Comparison of ENCODE assay signal across 9 mouse cellular contexts in the genomic region with DNA sequence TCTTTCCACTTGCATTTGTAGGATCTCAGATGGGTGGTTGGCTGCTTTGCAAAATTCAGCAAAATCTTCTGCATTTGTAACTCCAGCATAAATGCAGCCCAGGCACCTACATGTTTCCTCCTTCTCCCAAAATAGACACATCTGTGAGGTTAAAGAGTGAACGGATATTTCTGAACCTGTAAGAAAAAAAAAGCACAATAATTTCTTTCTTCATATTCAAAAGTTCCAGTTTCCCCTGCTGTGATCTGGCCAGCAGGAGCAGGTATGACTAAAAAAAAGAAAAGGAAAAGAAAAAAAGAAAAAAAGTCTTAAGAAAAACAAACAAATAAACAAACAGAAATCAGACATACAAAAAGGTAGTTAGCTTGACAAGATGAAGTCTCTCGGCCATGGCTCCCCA. TPM values are rescaled to one million over a fixed set of nuclear protein-coding genes. Genes with fewer than 3 reads are reported as not detected.
A peak's percentile ranks its signal among the peaks of the same experiment; 100 is the strongest.
DNase-seq lines count a peak whose midpoint lies in the region; ATAC-seq lines count a peak whose summit lies in the region.
"Had no signal": no experiment of that assay in that cellular context is flagged by ENCODE, and none has a peak within 500 bp of the region (broad histone marks: within the 10 kb centered on the region; RNA-seq: fewer than 3 reads in every experiment).

No protein-coding gene starts in this region.

- no peaks in the 10 kb centered on the region for H3K9me3 ChIP-seq in kidney, embryonic 16.5 days (ENCODE audit: low read length)
- H3K9me3 ChIP-seq in forebrain, embryonic 10.5 days: no peaks in the 10 kb centered on the region
- no peaks in the 10 kb centered on the region for H3K9me3 ChIP-seq in limb, embryonic 11.5 days (ENCODE audit: control insufficient read depth, low read length)
- H3K9me3 ChIP-seq in neural tube, embryonic 15.5 days (replicated peaks): no peaks in the 10 kb centered on the region

- peak overlapping the region; percentile 56 for H3K9ac ChIP-seq in kidney, embryonic 16.5 days (replicated peaks; ENCODE audit: low read length)
- H3K9ac ChIP-seq in limb, embryonic 11.5 days (ENCODE audit: low read length): peak overlapping the region; percentile 75
- H3K9ac ChIP-seq in neural tube, embryonic 15.5 days (replicated peaks): no peak overlapping the region

- no peak for ATAC-seq in kidney, embryonic 16.5 days (ENCODE audit: low FRiP score, low TSS enrichment)
- ATAC-seq in limb, embryonic 11.5 days (ENCODE audit: insufficient number of reproducible peaks, low FRiP score, low TSS enrichment, low read depth): no peak
- no peak for ATAC-seq in neural tube, embryonic 15.5 days (ENCODE audit: low FRiP score)
- ATAC-seq in erythroid progenitor cell, adult 5-6 weeks (replicated peaks; ENCODE audit: low FRiP score, poor library complexity, severe bottlenecking): no peak

- no peaks in the 10 kb centered on the region for H3K27me3 ChIP-seq in kidney, embryonic 16.5 days (ENCODE audit: insufficient read depth, low read length)
- no peaks in the 10 kb centered on the region for H3K27me3 ChIP-seq in forebrain, embryonic 10.5 days (ENCODE audit: poor library complexity, severe bottlenecking)
- H3K27me3 ChIP-seq in limb, embryonic 11.5 days (ENCODE audit: control insufficient read depth, insufficient read depth, low read length): no peaks in the 10 kb centered on the region
- H3K27me3 ChIP-seq in neural tube, embryonic 15.5 days (replicated peaks): no peaks in the 10 kb centered on the region

- peak overlapping the region; percentile 100 for H3K27ac ChIP-seq in kidney, embryonic 16.5 days (ENCODE audit: low read length)
- peak overlapping the region; percentile 99 for H3K27ac ChIP-seq in forebrain, embryonic 10.5 days
- peak overlapping the region; percentile 99 for H3K27ac ChIP-seq in limb, embryonic 11.5 days (replicated peaks; ENCODE audit: low read depth, low read length)
- H3K27ac ChIP-seq in neural tube, embryonic 15.5 days (replicated peaks): peak overlapping the region; percentile 99; the same call in 1 of the 2 replicates

- H3K4me3 ChIP-seq in kidney, embryonic 16.5 days (ENCODE audit: low read length): peak overlapping the region; percentile 94
- peak overlapping the region; percentile 93 for H3K4me3 ChIP-seq in forebrain, embryonic 10.5 days
- H3K4me3 ChIP-seq in limb, embryonic 11.5 days (ENCODE audit: low read depth, low read length): no peak overlapping the region
- H3K4me3 ChIP-seq in neural tube, embryonic 15.5 days (replicated peaks): no peak overlapping the region

- H3K4me1 ChIP-seq in kidney, embryonic 16.5 days (ENCODE audit: insufficient read depth, low read length): peaks cover 47% of the 10 kb centered on the region
- peaks cover 62% of the 10 kb centered on the region for H3K4me1 ChIP-seq in forebrain, embryonic 10.5 days
- H3K4me1 ChIP-seq in limb, embryonic 11.5 days (ENCODE audit: control insufficient read depth, insufficient read depth, low read length): peaks cover 16% of the 10 kb centered on the region
- H3K4me1 ChIP-seq in neural tube, embryonic 15.5 days: peaks cover 42% of the 10 kb centered on the region

- no peak for DNase-seq in kidney, adult 8-10 months
- DNase-seq in forebrain, embryonic 10.5 days (ENCODE audit: extremely low spot score, low spot score): no peak
- no peak for DNase-seq in limb, embryonic 11.5 days (ENCODE audit: low spot score)
- no peak for DNase-seq in cerebellum, postnatal 10 days
- DNase-seq in spleen, postnatal 14 days (ENCODE audit: low spot score in 2 of 2): no peak
- DNase-seq: thymus, postnatal 14 days had no signal

- 29% methylated on average over 2 of the region's 2 CpGs for WGBS in kidney, embryonic 16.5 days
- WGBS in forebrain, embryonic 10.5 days: 6% methylated on average over 2 of the region's 2 CpGs
- WGBS in limb, embryonic 11.5 days: 7% methylated on average over 2 of the region's 2 CpGs
- 17% methylated on average over 2 of the region's 2 CpGs for WGBS in neural tube, embryonic 15.5 days

- no peaks in the 10 kb centered on the region for H3K36me3 ChIP-seq in kidney, embryonic 16.5 days (ENCODE audit: insufficient read depth, low read length)
- peaks cover 12% of the 10 kb centered on the region for H3K36me3 ChIP-seq in forebrain, embryonic 10.5 days (replicated peaks)
- no peaks in the 10 kb centered on the region for H3K36me3 ChIP-seq in limb, embryonic 11.5 days (ENCODE audit: control insufficient read depth, insufficient read depth, low read length)
- no peaks in the 10 kb centered on the region for H3K36me3 ChIP-seq in neural tube, embryonic 15.5 days

- peak overlapping the region; percentile 73 for H3K4me2 ChIP-seq in kidney, embryonic 16.5 days (replicated peaks; ENCODE audit: low read depth, low read length)
- peak overlapping the region; percentile 91 for H3K4me2 ChIP-seq in limb, embryonic 11.5 days (ENCODE audit: low read depth, severe bottlenecking)
- H3K4me2 ChIP-seq in neural tube, embryonic 15.5 days: peak overlapping the region; percentile 71

RNA-seq across cellular contexts. Expression of gene Skida1, which starts 1.2 kb away (rescaled TPM):
- 8.8 and 9.2 TPM in 2 replicates for polyA plus RNA-seq in kidney, embryonic 16.5 days (2015; fragmentation: Nextera tagmentation; extraction: Ambion mirVana)
- polyA plus RNA-seq in forebrain, embryonic 10.5 days (2016; fragmentation: Nextera tagmentation; extraction: Ambion mirVana): 16.0 and 17.2 TPM in 2 replicates
- 11.7 and 13.8 TPM in 2 replicates for polyA plus RNA-seq in limb, embryonic 11.5 days (2014; fragmentation: Nextera tagmentation; extraction: Ambion mirVana)
- 3.8 and 5.2 TPM in 2 replicates for polyA plus RNA-seq in neural tube, embryonic 15.5 days (2015; fragmentation: Nextera tagmentation; extraction: Ambion mirVana)
- total RNA-seq in erythroid progenitor cell, adult 5-6 weeks (2015; ENCODE audit: low replicate concordance): not detected in 2 replicates
- total RNA-seq in erythroid progenitor cell, adult 5-6 weeks (2017; ENCODE audit: low replicate concordance): not detected in 2 replicates

RNA-seq across cellular contexts. Expression of gene Mllt10, which starts 5.0 kb away (rescaled TPM):
- 63.4 and 73.6 TPM in 2 replicates for polyA plus RNA-seq in kidney, embryonic 16.5 days (2015; fragmentation: Nextera tagmentation; extraction: Ambion mirVana)
- polyA plus RNA-seq in forebrain, embryonic 10.5 days (2016; fragmentation: Nextera tagmentation; extraction: Ambion mirVana): 65.0 and 68.0 TPM in 2 replicates
- 45.3 and 46.3 TPM in 2 replicates for polyA plus RNA-seq in limb, embryonic 11.5 days (2014; fragmentation: Nextera tagmentation; extraction: Ambion mirVana)
- polyA plus RNA-seq in neural tube, embryonic 15.5 days (2015; fragmentation: Nextera tagmentation; extraction: Ambion mirVana): 46.2 and 57.7 TPM in 2 replicates
- 122 and 125 TPM in 2 replicates for total RNA-seq in erythroid progenitor cell, adult 5-6 weeks (2015; ENCODE audit: low replicate concordance)
- 77.9 and 98.0 TPM in 2 replicates for total RNA-seq in erythroid progenitor cell, adult 5-6 weeks (2017; ENCODE audit: low replicate concordance)

RNA-seq across cellular contexts. Expression of gene A930004D18Rik, which starts 12.5 kb away (rescaled TPM):
- polyA plus RNA-seq in kidney, embryonic 16.5 days (2015; fragmentation: Nextera tagmentation; extraction: Ambion mirVana): 14.1 and 16.2 TPM in 2 replicates
- 13.8 and 17.9 TPM in 2 replicates for polyA plus RNA-seq in forebrain, embryonic 10.5 days (2016; fragmentation: Nextera tagmentation; extraction: Ambion mirVana)
- polyA plus RNA-seq in limb, embryonic 11.5 days (2014; fragmentation: Nextera tagmentation; extraction: Ambion mirVana): 10.4 and 11.9 TPM in 2 replicates
- polyA plus RNA-seq in neural tube, embryonic 15.5 days (2015; fragmentation: Nextera tagmentation; extraction: Ambion mirVana): 8.6 and 13.1 TPM in 2 replicates
- not detected in 2 replicates for total RNA-seq in erythroid progenitor cell, adult 5-6 weeks (2015; ENCODE audit: low replicate concordance)
- not detected in 2 replicates for total RNA-seq in erythroid progenitor cell, adult 5-6 weeks (2017; ENCODE audit: low replicate concordance)

RNA-seq across cellular contexts. Expression of gene H2al2a, which starts 53.3 kb away (rescaled TPM):
- polyA plus RNA-seq in kidney, embryonic 16.5 days (2015; fragmentation: Nextera tagmentation; extraction: Ambion mirVana): not detected in 2 replicates
- polyA plus RNA-seq in forebrain, embryonic 10.5 days (2016; fragmentation: Nextera tagmentation; extraction: Ambion mirVana): not detected in 2 replicates
- not detected in 2 replicates for polyA plus RNA-seq in limb, embryonic 11.5 days (2014; fragmentation: Nextera tagmentation; extraction: Ambion mirVana)
- not detected in 2 replicates for polyA plus RNA-seq in neural tube, embryonic 15.5 days (2015; fragmentation: Nextera tagmentation; extraction: Ambion mirVana)
- not detected in 2 replicates for total RNA-seq in erythroid progenitor cell, adult 5-6 weeks (2015; ENCODE audit: low replicate concordance)
- total RNA-seq in erythroid progenitor cell, adult 5-6 weeks (2017; ENCODE audit: low replicate concordance): not detected in 2 replicates

Comparison
In these comparisons a context has a peak if more than half of its experiments do, and no peak if none do; other contexts are left out.
1. H3K4me3 ChIP-seq: peak in kidney, embryonic 16.5 days (single experiment) and forebrain, embryonic 10.5 days (single experiment); none in limb, embryonic 11.5 days (single experiment) and neural tube, embryonic 15.5 days (single experiment).
2. Peak in every context shown above with its lines, with median percentiles within 50 percentile points of each other: H3K27ac ChIP-seq and H3K4me2 ChIP-seq.